Mouse (Mus musculus) embryonic facial prominence, embryonic 13.5 days (tissue): ENCODE measurements around the gene Tbl3. TPM values are rescaled to one million over a fixed set of nuclear protein-coding genes. Genes with fewer than 3 reads are reported as not detected.

Experiments used
- ATAC-seq: fragments of 200-750 bp; cut with Nextera tagmentation; 2 replicates; pipeline ENCODE4 v1.8.0; 2017; ENCODE audit warnings: low read depth; ENCODE audit not compliant: insufficient number of reproducible peaks, insufficient read depth, low FRiP score, low TSS enrichment
- H3K27ac ChIP-seq: fragments of 300-500 bp; sonication (generic); 2 replicates; pipeline ENCODE4 v1.5.1; 2015; ENCODE audit warnings: moderate library complexity, mild to moderate bottlenecking, inconsistent platforms
- H3K27me3 ChIP-seq: fragments of 300-500 bp; sonication (generic); 2 replicates; pipeline ENCODE4 v1.6.1; 2015; ENCODE audit warnings: mild to moderate bottlenecking, inconsistent platforms
- H3K36me3 ChIP-seq: fragments of 300-500 bp; sonication (generic); 2 replicates; pipeline ENCODE4 v1.6.1; 2015; ENCODE audit warnings: mild to moderate bottlenecking, inconsistent platforms
- H3K4me1 ChIP-seq: fragments of 300-500 bp; sonication (generic); 2 replicates; pipeline ENCODE4 v1.6.1; 2015; ENCODE audit warnings: inconsistent platforms
- H3K4me2 ChIP-seq: fragments of 300-500 bp; sonication (generic); 2 replicates; pipeline ENCODE4 v1.6.1; 2015; ENCODE audit warnings: moderate library complexity, mild to moderate bottlenecking, inconsistent platforms
- H3K4me3 ChIP-seq: fragments of 300-500 bp; sonication (generic); 2 replicates; pipeline ENCODE4 v1.5.1; 2015; ENCODE audit warnings: mild to moderate bottlenecking, inconsistent platforms
- H3K9ac ChIP-seq: fragments of 300-500 bp; sonication (generic); 2 replicates; pipeline ENCODE4 v1.6.1; 2015; ENCODE audit warnings: mild to moderate bottlenecking, inconsistent platforms
- H3K9me3 ChIP-seq: fragments of 300-500 bp; sonication (generic); 2 replicates; pipeline ENCODE4 v1.6.1; 2016; ENCODE audit warnings: inconsistent platforms
- WGBS: fragments of 180-500 bp; shearing (Covaris S2); methylation state at CpG from one replicate; pipeline ENCODE4 v1.1.7; 2015; ENCODE audit warnings: mixed read lengths; 5-methylcytosine and 5-hydroxymethylcytosine counted together
- polyA plus RNA-seq: library from polyadenylated mRNA; unstranded; fragments of >200 nt; fragmentation: Nextera tagmentation; extraction: Ambion mirVana; gene quantifications from 2 replicates; pipeline ENCODE4 v1.2.1, GENCODE M21; 2015

Tbl3 gene
- polyA plus RNA-seq, 1 experiment from 2014 or later, result 81.6 TPM

DNA sequence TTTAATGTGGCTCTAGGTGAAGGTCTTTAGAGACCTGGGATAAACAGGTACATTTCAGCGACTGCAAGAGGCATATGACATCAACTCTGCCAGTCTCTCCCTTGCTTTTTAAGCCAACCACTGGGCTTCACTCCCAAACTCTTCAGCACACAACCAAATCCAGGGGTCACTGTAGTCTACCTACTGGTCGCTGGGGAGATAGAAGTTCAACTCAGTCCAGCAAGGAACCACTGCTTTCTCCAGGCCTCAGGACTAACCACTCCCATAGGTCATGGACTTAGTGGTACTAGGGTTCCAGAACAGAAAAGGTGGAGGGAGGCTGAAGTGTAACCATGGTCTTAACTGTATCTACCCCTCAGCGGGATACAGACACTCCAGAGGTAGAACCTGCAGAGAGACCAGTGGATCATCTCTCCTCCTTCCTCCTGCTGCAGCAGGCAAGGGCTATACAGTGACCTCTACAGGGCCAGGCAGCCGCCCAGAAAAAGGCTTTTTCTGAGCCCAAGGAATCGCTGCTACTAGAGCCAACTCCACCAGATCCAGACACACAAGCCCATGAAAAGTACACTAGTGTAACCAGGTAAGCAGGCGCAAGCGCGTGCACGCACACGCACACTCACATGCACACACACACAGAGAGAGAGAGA is 58.6 kb downstream of the Tbl3 start:
- no peak for ATAC-seq
- Histone ChIP-seq H3K4me3 (peak overlapping the region; percentile 88), H3K9me3 (no peaks in the 10 kb centered on the region), H3K27me3 (0 out of 2 replicates have a peak, but pooled peaks cover 4% of the 10 kb centered on the region), H3K27ac (no peak overlapping the region), H3K4me2 (peak overlapping the region; percentile 97), H3K36me3 (peaks cover 14% of the 10 kb centered on the region), H3K4me1 (peaks cover 41% of the 10 kb centered on the region), H3K9ac (peak overlapping the region; percentile 94)
- WGBS, result 73% methylated on average over 10 of the region's 10 CpGs

Other genes with a start within 250 kb of the Tbl3 start
- 44.4 and 46.4 TPM in 2 replicates for gene E4f1, start 237.3 kb downstream of the Tbl3 start, polyA plus RNA-seq
- gene Pgp, start 237.3 kb downstream of the Tbl3 start, polyA plus RNA-seq, result 47.4 and 48.7 TPM in 2 replicates
- gene Bricd5, start 233.8 kb downstream of the Tbl3 start, polyA plus RNA-seq, result not detected in 2 replicates
- gene Mlst8, start 228.6 kb downstream of the Tbl3 start, polyA plus RNA-seq, result 32.5 and 33.2 TPM in 2 replicates
- gene Caskin1, start 219.1 kb downstream of the Tbl3 start, polyA plus RNA-seq, result 3.5 and 5.4 TPM in 2 replicates
- gene Traf7, start 179.7 kb downstream of the Tbl3 start, polyA plus RNA-seq, result 96.1 and 97.1 TPM in 2 replicates
- gene Rab26, start 173.4 kb downstream of the Tbl3 start, polyA plus RNA-seq, result 2.8 and 3.3 TPM in 2 replicates
- 24.1 and 30.6 TPM in 2 replicates for gene Pkd1, start 157.8 kb downstream of the Tbl3 start, polyA plus RNA-seq
- gene Tsc2, start 75.0 kb downstream of the Tbl3 start, polyA plus RNA-seq, result 60.9 and 69.9 TPM in 2 replicates
- gene Nthl1, start 75.0 kb downstream of the Tbl3 start, polyA plus RNA-seq, result 24.2 TPM in 2 replicates
- 50.2 and 50.4 TPM in 2 replicates for gene Slc9a3r2, start 57.3 kb downstream of the Tbl3 start, polyA plus RNA-seq
- gene Npw, start 49.2 kb downstream of the Tbl3 start, polyA plus RNA-seq, result 0.74 and 1.2 TPM in 2 replicates
- 21.4 and 22.1 TPM in 2 replicates for gene Zfp598, start 38.0 kb downstream of the Tbl3 start, polyA plus RNA-seq
- gene Syngr3, start 17.7 kb downstream of the Tbl3 start, polyA plus RNA-seq, result 4.6 and 4.9 TPM in 2 replicates
- gene Gfer, start 11.5 kb downstream of the Tbl3 start, polyA plus RNA-seq, result 43.8 and 49.0 TPM in 2 replicates
- gene Noxo1, start 11.4 kb downstream of the Tbl3 start, polyA plus RNA-seq, result 2.6 and 3.5 TPM in 2 replicates
- gene Rnf151, start 10.4 kb upstream of the Tbl3 start, polyA plus RNA-seq, result 0.20 and 0.23 TPM in 2 replicates
- 1,313 and 1,443 TPM in 2 replicates for gene Rps2, start 10.5 kb upstream of the Tbl3 start, polyA plus RNA-seq
- gene Ndufb10, start 16.8 kb upstream of the Tbl3 start, polyA plus RNA-seq, result 217 and 229 TPM in 2 replicates
- gene Rpl3l, start 20.2 kb upstream of the Tbl3 start, polyA plus RNA-seq, result not detected in 2 replicates
- 27.8 and 27.9 TPM in 2 replicates for gene Msrb1, start 29.0 kb upstream of the Tbl3 start, polyA plus RNA-seq
- 17.9 and 21.6 TPM in 2 replicates for gene Hs3st6, start 45.3 kb upstream of the Tbl3 start, polyA plus RNA-seq
- gene Meiob, start 96.6 kb upstream of the Tbl3 start, polyA plus RNA-seq, result 0.19 TPM in 1 of 2 replicates, not detected in the other
- gene Hagh, start 132.5 kb upstream of the Tbl3 start, polyA plus RNA-seq, result 28.3 and 28.4 TPM in 2 replicates
- gene Fahd1, start 142.7 kb upstream of the Tbl3 start, polyA plus RNA-seq, result 20.3 and 22.4 TPM in 2 replicates
- 0.37 and 0.42 TPM in 2 replicates for gene Igfals, start 158.3 kb upstream of the Tbl3 start, polyA plus RNA-seq
- 46.3 and 51.5 TPM in 2 replicates for gene Nubp2, start 178.7 kb upstream of the Tbl3 start, polyA plus RNA-seq
- gene Spsb3, start 179.0 kb upstream of the Tbl3 start, polyA plus RNA-seq, result 39.3 and 43.2 TPM in 2 replicates
- 31.9 and 34.4 TPM in 2 replicates for gene Eme2, start 187.4 kb upstream of the Tbl3 start, polyA plus RNA-seq
- 86.1 and 93.0 TPM in 2 replicates for gene Mrps34, start 187.5 kb upstream of the Tbl3 start, polyA plus RNA-seq
- gene Nme3, start 188.8 kb upstream of the Tbl3 start, polyA plus RNA-seq, result 48.9 and 58.2 TPM in 2 replicates
- gene Mapk8ip3, start 229.3 kb upstream of the Tbl3 start, polyA plus RNA-seq, result 41.6 and 43.0 TPM in 2 replicates